Mouse (Mus musculus) naive thymus-derived CD4-positive, alpha-beta T cell, adult 5 months (primary cell): ENCODE results near the gene Tbc1d17. TPM values are rescaled to one million over a fixed set of nuclear protein-coding genes. Genes with fewer than 3 reads are reported as not detected.

Source experiments
- polyA plus RNA-seq: library from polyadenylated mRNA; unstranded; fragments of 100-300 nt; shearing (Covaris generic); gene quantifications from one replicate; pipeline ENCODE4 v1.2.1, GENCODE M21; 2017

Gene Tbc1d17
- polyA plus RNA-seq, result 133 TPM

GRCm38 (mm10) chr7:44848561-44849415, at the start of gene Tbc1d17, which contains the start of gene Akt1s1:
Gene Tbc1d17 (minus strand): TSS chr7:44849079.
Gene Akt1s1 (plus strand): TSS chr7:44848991.

GRCm38 (mm10) chr7:44895593-44896434, 46.9 kb upstream of the Tbc1d17 start, which contains the start of gene Fuz:
Gene Fuz (plus strand): TSS chr7:44896079.

GRCm38 (mm10) chr7:44892276-44892921, 43.5 kb upstream of the Tbc1d17 start, which contains the start of gene Med25:
Gene Med25 (minus strand): TSS chr7:44892712.

GRCm38 (mm10) chr7:44869697-44870528, 21.0 kb upstream of the Tbc1d17 start, which contains the start of gene Ptov1:
Gene Ptov1 (minus strand): TSS chr7:44869788.

GRCm38 (mm10) chr7:44857042-44857552, 8.2 kb upstream of the Tbc1d17 start, which contains the start of gene Pnkp:
Gene Pnkp (plus strand): TSS chr7:44857139.

GRCm38 (mm10) chr7:44816470-44817021, 32.3 kb downstream of the Tbc1d17 start, which contains the start of gene Atf5:
Gene Atf5 (minus strand): TSS chr7:44816658.

GRCm38 (mm10) chr7:44815721-44816469, 33.0 kb downstream of the Tbc1d17 start, which contains the start of the genes Nup62 and Il4i1:
Gene Nup62 (plus strand): TSS chr7:44816088.
Gene Il4i1 (plus strand): TSS chr7:44816387.

Other genes starting within 250 kb of the Tbc1d17 start
- gene Myh14, start 178.2 kb downstream of the Tbc1d17 start, polyA plus RNA-seq, result not detected
- gene Izumo2, start 140.3 kb downstream of the Tbc1d17 start, polyA plus RNA-seq, result not detected
- 95.9 TPM for gene Vrk3, start 100.7 kb downstream of the Tbc1d17 start, polyA plus RNA-seq
- gene Zfp473, start 98.0 kb downstream of the Tbc1d17 start, polyA plus RNA-seq, result 0.73 TPM
- gene Nup62, start 33.0 kb downstream of the Tbc1d17 start, polyA plus RNA-seq, result 37.1 TPM
- 0.85 TPM for gene Il4i1, start 32.7 kb downstream of the Tbc1d17 start, polyA plus RNA-seq
- gene Atf5, start 32.4 kb downstream of the Tbc1d17 start, polyA plus RNA-seq, result 0.70 TPM
- 35.2 TPM for gene Akt1s1, start 88 bp downstream of the Tbc1d17 start, polyA plus RNA-seq
- gene Pnkp, start 8.1 kb upstream of the Tbc1d17 start, polyA plus RNA-seq, result 57.0 TPM
- gene Ptov1, start 20.7 kb upstream of the Tbc1d17 start, polyA plus RNA-seq, result 40.0 TPM
- gene Med25, start 43.6 kb upstream of the Tbc1d17 start, polyA plus RNA-seq, result 48.6 TPM
- gene Fuz, start 47.0 kb upstream of the Tbc1d17 start, polyA plus RNA-seq, result 20.9 TPM
- gene Ap2a1, start 80.4 kb upstream of the Tbc1d17 start, polyA plus RNA-seq, result 53.1 TPM
- not detected for gene Tsks, start 94.1 kb upstream of the Tbc1d17 start, polyA plus RNA-seq
- gene Cpt1c, start 125.8 kb upstream of the Tbc1d17 start, polyA plus RNA-seq, result not detected
- gene Prmt1, start 137.5 kb upstream of the Tbc1d17 start, polyA plus RNA-seq, result 161 TPM
- 172 TPM for gene Irf3, start 148.6 kb upstream of the Tbc1d17 start, polyA plus RNA-seq
- gene Bcl2l12, start 149.6 kb upstream of the Tbc1d17 start, polyA plus RNA-seq, result 17.5 TPM
- gene Scaf1, start 167.3 kb upstream of the Tbc1d17 start, polyA plus RNA-seq, result 27.3 TPM
- gene Rras, start 168.9 kb upstream of the Tbc1d17 start, polyA plus RNA-seq, result 11.5 TPM
- gene Prr12, start 203.8 kb upstream of the Tbc1d17 start, polyA plus RNA-seq, result 2.2 TPM
- gene Nosip, start 213.3 kb upstream of the Tbc1d17 start, polyA plus RNA-seq, result 104 TPM
- gene Prrg2, start 213.6 kb upstream of the Tbc1d17 start, polyA plus RNA-seq, result 1.7 TPM
- gene Rcn3, start 243.1 kb upstream of the Tbc1d17 start, polyA plus RNA-seq, result 10.6 TPM